Comparison of ENCODE assay signal across 9 mouse cellular contexts in genomic region chr3:82725546-82725945, GRCm38 (mm10).
DNase-seq lines count a peak whose midpoint lies in the region; ATAC-seq and TF ChIP-seq lines count a peak whose summit lies in the region.
"Had no signal": no experiment of that assay in that cellular context is flagged by ENCODE, and none has a peak within 500 bp of the region (broad histone marks: within the 10 kb centered on the region; RNA-seq: fewer than 3 reads in every experiment).

No protein-coding gene starts in this region.

- no peak overlapping the region for H3K4me3 ChIP-seq in heart, postnatal 0 days (ENCODE audit: low read depth, low read length)
- H3K4me3 ChIP-seq in heart, embryonic 11.5 days (ENCODE audit: low read depth, low read length), result no peak overlapping the region
- no peak overlapping the region for H3K4me3 ChIP-seq in G1E (ENCODE audit: low read depth, low read length)
- no peak overlapping the region for H3K4me3 ChIP-seq in midbrain, postnatal 0 days (ENCODE audit: low read depth, low read length)
- H3K4me3 ChIP-seq: liver, embryonic 15.5 days had no signal

- no peaks in the 10 kb centered on the region for H3K4me1 ChIP-seq in heart, postnatal 0 days (ENCODE audit: control insufficient read depth, insufficient read depth)
- no peaks in the 10 kb centered on the region for H3K4me1 ChIP-seq in heart, embryonic 11.5 days (ENCODE audit: control insufficient read depth, insufficient read depth, low read length)
- no peaks in the 10 kb centered on the region for H3K4me1 ChIP-seq in G1E (ENCODE audit: insufficient read depth, low read depth, low read length)
- H3K4me1 ChIP-seq in midbrain, postnatal 0 days (ENCODE audit: insufficient read depth, low read length), result no peaks in the 10 kb centered on the region
- H3K4me1 ChIP-seq: liver, embryonic 15.5 days had no signal

- H3K36me3 ChIP-seq in heart, postnatal 0 days (replicated peaks; ENCODE audit: control insufficient read depth, insufficient read depth, low read length), result no peaks in the 10 kb centered on the region
- no peaks in the 10 kb centered on the region for H3K36me3 ChIP-seq in heart, embryonic 11.5 days (ENCODE audit: control insufficient read depth, insufficient read depth, low read length)
- no peaks in the 10 kb centered on the region for H3K36me3 ChIP-seq in G1E (replicated peaks)
- no peaks in the 10 kb centered on the region for H3K36me3 ChIP-seq in midbrain, postnatal 0 days (ENCODE audit: insufficient read depth, low read length)
- H3K36me3 ChIP-seq: liver, embryonic 15.5 days had no signal

- H3K27me3 ChIP-seq in heart, postnatal 0 days (ENCODE audit: control insufficient read depth, insufficient read depth, low read length), result no peaks in the 10 kb centered on the region
- no peaks in the 10 kb centered on the region for H3K27me3 ChIP-seq in heart, embryonic 11.5 days (ENCODE audit: control insufficient read depth, insufficient read depth, low read length)
- no peaks in the 10 kb centered on the region for H3K27me3 ChIP-seq in G1E (ENCODE audit: insufficient read depth, low read length)
- no peaks in the 10 kb centered on the region for H3K27me3 ChIP-seq in midbrain, postnatal 0 days (ENCODE audit: insufficient read depth, low read length)
- H3K27me3 ChIP-seq: liver, embryonic 15.5 days had no signal

- TF ChIP-seq EP300 in heart, postnatal 0 days (IDR thresholded peaks at IDR 0.05; ENCODE audit: low read depth), result no peak

- no peaks in the 10 kb centered on the region for H3K9me3 ChIP-seq in heart, postnatal 0 days (replicated peaks; ENCODE audit: control insufficient read depth, low read length)
- H3K9me3 ChIP-seq in heart, embryonic 11.5 days (replicated peaks; ENCODE audit: control insufficient read depth, low read length), result no peaks in the 10 kb centered on the region
- H3K9me3 ChIP-seq in G1E (replicated peaks), result no peaks in the 10 kb centered on the region
- no peaks in the 10 kb centered on the region for H3K9me3 ChIP-seq in midbrain, postnatal 0 days (ENCODE audit: low read length)
- H3K9me3 ChIP-seq: liver, embryonic 15.5 days had no signal

- no peak overlapping the region for H3K9ac ChIP-seq in heart, postnatal 0 days (replicated peaks; ENCODE audit: low read depth, low read length)
- H3K9ac ChIP-seq in heart, embryonic 11.5 days (ENCODE audit: low read depth, low read length), result no peak overlapping the region
- no peak overlapping the region for H3K9ac ChIP-seq in midbrain, postnatal 0 days (replicated peaks; ENCODE audit: low read length, poor library complexity, severe bottlenecking)
- H3K9ac ChIP-seq: liver, embryonic 15.5 days had no signal

- H3K27ac ChIP-seq in heart, postnatal 0 days (ENCODE audit: low read depth), result no peak overlapping the region
- H3K27ac ChIP-seq in heart, embryonic 11.5 days (ENCODE audit: low read depth, low read length), result no peak overlapping the region
- H3K27ac ChIP-seq in midbrain, postnatal 0 days (ENCODE audit: low read depth, low read length), result no peak overlapping the region
- H3K27ac ChIP-seq: liver, embryonic 15.5 days had no signal

- H3K4me2 ChIP-seq in heart, postnatal 0 days (ENCODE audit: low read depth, low read length), result no peak overlapping the region
- H3K4me2 ChIP-seq in heart, embryonic 11.5 days, result no peak overlapping the region
- H3K4me2 ChIP-seq in midbrain, postnatal 0 days (ENCODE audit: low read depth, low read length, poor library complexity, severe bottlenecking), result no peak overlapping the region
- H3K4me2 ChIP-seq: liver, embryonic 15.5 days had no signal

- no peak for DNase-seq in heart, postnatal 0 days (ENCODE audit: low spot score)
- peak; percentile 2 for DNase-seq in G1E (ENCODE audit: low spot score)
- peak; percentile 27 for DNase-seq in cerebellum, adult 11-12 months
- peak; percentile 36 to 62 for DNase-seq in left cerebral cortex, adult 18-20 months (ENCODE audit: low spot score in 2 of 2)
- DNase-seq in midbrain, postnatal 0 days (ENCODE audit: low spot score), result peak; percentile 4
- peak; percentile 16 for DNase-seq in thymus, postnatal 14 days

- no peak for ATAC-seq in heart, postnatal 0 days (ENCODE audit: insufficient read depth, low read depth)
- no peak for ATAC-seq in heart, embryonic 11.5 days (replicated peaks; ENCODE audit: insufficient number of reproducible peaks, low FRiP score, low TSS enrichment)
- peak; percentile 34 for ATAC-seq in G1E (ENCODE audit: extremely low read depth, insufficient number of reproducible peaks, low FRiP score, poor library complexity, severe bottlenecking)
- peak; percentile 67 for ATAC-seq in frontal cortex, adult (ENCODE audit: low TSS enrichment)
- no peak for ATAC-seq in midbrain, postnatal 0 days (ENCODE audit: low FRiP score)

- WGBS in heart, postnatal 0 days, result 16% methylated on average over 3 of the region's 3 CpGs
- WGBS in heart, embryonic 11.5 days (ENCODE audit: insufficient replicate concordance), result 26% methylated on average over 3 of the region's 3 CpGs
- 28% methylated on average over 3 of the region's 3 CpGs for WGBS in midbrain, postnatal 0 days

- TF ChIP-seq CTCF in heart, postnatal 0 days (IDR thresholded peaks at IDR 0.05; ENCODE audit: low read depth), result peak; percentile 78
- TF ChIP-seq CTCF in G1E (IDR thresholded peaks at IDR 0.05; ENCODE audit: low read depth, low read length), result peak; percentile 92
- TF ChIP-seq CTCF in midbrain, postnatal 0 days (IDR thresholded peaks at IDR 0.05), result peak; percentile 73

Comparison
In these comparisons a context has a peak if more than half of its experiments do, and no peak if none do; other contexts are left out.
1. ATAC-seq: peak in G1E (single experiment) and frontal cortex, adult (single experiment); none in heart, postnatal 0 days (single experiment), heart, embryonic 11.5 days (single experiment) and midbrain, postnatal 0 days (single experiment).
2. Peak in every context shown above with its lines, with median percentiles within 50 percentile points of each other: CTCF ChIP-seq.